Mouse (Mus musculus): ENCODE data around the gene Ttpal.

DNA sequence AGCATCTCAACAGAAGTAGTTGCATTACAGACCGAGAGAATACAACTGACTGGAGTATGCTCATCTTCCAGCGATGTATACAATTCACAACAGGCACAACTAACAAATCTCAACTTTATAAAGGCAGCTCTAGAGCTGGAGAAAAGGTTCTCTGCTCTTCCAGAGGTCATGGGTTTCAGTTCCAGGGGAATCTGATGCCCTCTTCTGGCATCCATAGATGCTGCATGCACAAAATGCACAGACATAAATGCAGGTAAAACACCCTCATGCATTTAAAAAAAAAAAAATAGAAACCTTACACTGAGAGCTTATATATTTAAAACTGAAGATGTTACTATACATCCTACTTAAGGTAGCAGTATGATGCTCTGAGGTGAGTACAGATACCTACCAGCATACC lies 29.6 kb downstream of the Ttpal start:
- TF ChIP-seq EP300 (optimal IDR thresholded peaks at IDR 0.05) (no peak), CTCF (IDR thresholded peaks at IDR 0.05; ENCODE audit: low read depth) (peak; percentile 33; the same call in 1 of the 2 replicates)

All from stomach, postnatal 0 days (tissue).